Mouse (Mus musculus) intestine, postnatal 0 days (tissue): ENCODE measurements around the gene Slc9c1. TPM values are rescaled to one million over a fixed set of nuclear protein-coding genes. Genes with fewer than 3 reads are reported as not detected.
"Not testable (repeated sequence)": the region's sequence is repeated elsewhere in the genome, so short reads cannot be mapped to it uniquely, and the experiment has no call there.

ENCODE experiments used
- ATAC-seq: fragments of 200-750 bp; cut with Nextera tagmentation; 2 replicates; pipeline ENCODE4 v1.8.0; 2017; ENCODE audit warnings: mild to moderate bottlenecking, moderate TSS enrichment, moderate library complexity
- H3K27ac ChIP-seq: fragments of 300-500 bp; sonication (generic); 2 replicates; pipeline ENCODE4 v1.5.1; 2014; ENCODE audit warnings: mild to moderate bottlenecking, low read depth, low read length, moderate library complexity
- H3K27me3 ChIP-seq: fragments of 300-500 bp; sonication (generic); replicated peaks from 2 replicates; pipeline ENCODE4 v1.6.1; 2014; ENCODE audit warnings: low read length, mixed read lengths; ENCODE audit not compliant: control insufficient read depth, insufficient read depth
- H3K36me3 ChIP-seq: fragments of 300-500 bp; sonication (generic); 2 replicates; pipeline ENCODE4 v1.6.1; 2014; ENCODE audit warnings: mild to moderate bottlenecking, moderate library complexity; ENCODE audit not compliant: control insufficient read depth, insufficient read depth
- H3K4me1 ChIP-seq: fragments of 300-500 bp; sonication (generic); replicated peaks from 2 replicates; pipeline ENCODE4 v1.6.1; 2014; ENCODE audit warnings: antibody characterized with exemption, low read length, mixed read lengths; ENCODE audit not compliant: control insufficient read depth, insufficient read depth
- H3K4me2 ChIP-seq: fragments of 300-500 bp; sonication (generic); replicated peaks from 2 replicates; pipeline ENCODE4 v1.6.1; 2014; ENCODE audit warnings: low read depth, mild to moderate bottlenecking, moderate library complexity
- H3K4me3 ChIP-seq: fragments of 300-500 bp; sonication (generic); 2 replicates; pipeline ENCODE4 v1.5.1; 2014; ENCODE audit warnings: low read depth, low read length
- H3K9ac ChIP-seq: fragments of 300-500 bp; sonication (generic); 2 replicates; pipeline ENCODE4 v1.6.1; 2014; ENCODE audit warnings: mild to moderate bottlenecking, low read depth, low read length
- H3K9me3 ChIP-seq: fragments of 300-500 bp; sonication (generic); 2 replicates; pipeline ENCODE4 v1.6.1; 2016; ENCODE audit warnings: mixed run types; ENCODE audit not compliant: control insufficient read depth
- CTCF ChIP-seq: sonication (generic); IDR thresholded peaks from 2 replicates; pipeline ENCODE4 v1.5.1; 2016; ENCODE audit warnings: low read depth, mild to moderate bottlenecking, control low read depth, antibody characterized with exemption, moderate library complexity
- WGBS: fragments of 180-500 bp; shearing (Covaris S2); extraction: QIAGEN DNeasy Blood & Tissue Kit; methylation state at CpG from one replicate; pipeline ENCODE4 v1.1.7; 2014; 5-methylcytosine and 5-hydroxymethylcytosine counted together
- polyA plus RNA-seq: library from polyadenylated mRNA; unstranded; fragments of >200 nt; fragmentation: Nextera tagmentation; extraction: Ambion mirVana; gene quantifications from 2 replicates; pipeline ENCODE4 v1.2.1, GENCODE M21; 2015

The Slc9c1 gene
- not detected in 2 replicates for polyA plus RNA-seq

DNA sequence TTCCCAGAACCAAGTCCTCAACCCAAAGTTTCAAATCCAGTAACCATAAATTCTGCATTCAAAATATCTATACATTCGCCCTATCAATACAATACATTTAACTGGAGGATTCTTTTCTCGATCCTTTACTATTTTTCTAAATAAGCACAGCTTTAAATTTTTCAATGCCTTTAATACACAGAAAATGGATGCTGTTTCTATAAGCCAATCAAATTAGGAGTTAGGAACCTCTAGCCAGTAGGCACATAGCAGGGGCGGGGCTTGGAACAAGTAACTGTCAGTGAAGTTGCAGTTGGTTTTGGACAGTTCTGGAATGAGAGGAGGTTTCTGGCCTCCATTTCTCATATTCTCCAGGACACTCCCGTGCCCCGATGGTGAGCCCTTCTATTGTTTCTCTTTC, at the start of gene Slc9c1:
Gene Slc9c1 (plus strand): TSS at position 301 of the 400 bp plus-strand sequence.
- Histone ChIP-seq H3K27ac (no peak within 1 kb of the TSS), H3K4me3 (no peak within 1 kb of the TSS), H3K4me1 (0 out of 2 replicates have a peak, but pooled peaks cover 3% of the 10 kb centered on the region), H3K36me3 (no peaks in the 10 kb centered on the region), H3K9me3 (no peaks in the 10 kb centered on the region), H3K27me3 (no peaks in the 10 kb centered on the region), H3K4me2 (no peak within 1 kb of the TSS), H3K9ac (no peak within 1 kb of the TSS)
- ATAC-seq: no peak
- 93% methylated on average over 5 of the region's 5 CpGs for WGBS
- TF ChIP-seq CTCF: no peak

DNA sequence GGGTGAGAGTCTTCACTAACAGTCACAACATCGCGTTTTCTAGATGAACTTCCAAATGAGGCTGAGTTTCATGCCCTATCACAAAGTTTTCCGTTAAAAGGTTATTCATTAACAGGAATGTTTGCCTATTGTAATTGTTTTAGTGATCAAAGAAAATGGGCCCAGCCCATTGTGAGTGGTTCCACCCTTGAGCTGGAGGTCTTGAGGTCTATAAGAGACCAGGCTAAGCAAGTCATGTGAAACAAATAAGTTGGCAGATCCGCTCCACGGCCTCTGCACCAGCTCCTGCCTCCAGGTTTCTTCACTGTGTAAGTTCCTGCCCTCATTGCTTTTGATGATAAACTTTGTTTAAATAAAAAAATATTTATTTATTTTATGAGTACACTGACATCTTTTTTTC, 42.2 kb upstream of the Slc9c1 start, which contains the start of gene Gm609:
Gene Gm609 (minus strand): TSS at position 43 of the 400 bp plus-strand sequence.
- Histone ChIP-seq H3K4me3 (no peak within 1 kb of the TSS), H3K9ac (no peak within 1 kb of the TSS), H3K4me1 (no peaks in the 10 kb centered on the region), H3K27me3 (no peaks in the 10 kb centered on the region), H3K4me2 (peak within 1 kb of the TSS; percentile 41), H3K9me3 (no peaks in the 10 kb centered on the region), H3K36me3 (no peaks in the 10 kb centered on the region), H3K27ac (no peak within 1 kb of the TSS)
- 40% methylated on average over 5 of the region's 5 CpGs for WGBS
- TF ChIP-seq CTCF: no peak
- ATAC-seq: peak; percentile 51

DNA sequence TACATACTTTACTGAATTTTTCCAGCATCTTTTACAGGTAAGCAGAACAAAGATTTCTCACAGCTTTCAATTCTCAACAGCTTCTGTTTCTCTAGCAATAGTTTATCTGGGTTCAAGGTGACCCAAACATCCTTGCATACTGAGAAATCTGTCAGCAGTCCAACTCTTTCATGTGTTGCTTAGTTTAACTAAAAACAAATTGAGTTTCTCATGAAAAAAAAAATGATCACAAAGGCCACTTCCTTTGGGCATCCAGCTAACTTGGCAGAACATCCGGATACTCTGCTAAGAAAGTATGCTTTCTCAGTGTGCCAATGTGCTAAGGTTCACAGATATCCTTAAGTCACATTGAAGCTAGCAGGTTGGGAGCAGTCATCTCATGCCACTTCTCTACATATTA, 39.8 kb upstream of the Slc9c1 start:
- Histone ChIP-seq H3K9ac (no peak overlapping the region), H3K4me2 (no peak overlapping the region), H3K27ac (no peak overlapping the region), H3K36me3 (no peaks in the 10 kb centered on the region), H3K4me1 (no peaks in the 10 kb centered on the region), H3K4me3 (no peak overlapping the region), H3K9me3 (no peaks in the 10 kb centered on the region), H3K27me3 (no peaks in the 10 kb centered on the region)
- WGBS: 74% methylated on average over 1 of the region's 1 CpGs
- no peak for TF ChIP-seq CTCF
- ATAC-seq: no peak

DNA sequence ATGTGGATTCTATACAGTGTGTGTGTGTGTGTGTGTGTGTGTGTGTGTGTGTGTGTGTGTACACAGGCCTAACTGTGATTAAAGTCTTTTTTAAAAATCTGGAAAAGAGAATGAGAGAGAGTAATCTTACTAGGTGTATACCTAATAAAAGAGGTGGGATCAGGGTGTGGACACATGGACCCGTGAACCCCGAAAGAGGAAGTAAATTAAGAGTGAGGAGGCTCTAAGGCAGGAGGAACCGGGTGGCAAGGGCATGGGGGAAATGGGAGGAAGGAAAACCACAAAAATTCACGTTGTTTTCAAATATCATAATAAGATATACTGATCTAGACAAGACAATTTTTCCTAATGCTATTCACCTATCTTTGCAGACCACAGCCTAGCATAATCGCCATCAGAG, 9.6 kb upstream of the Slc9c1 start:
- Histone ChIP-seq H3K9me3 (no peaks in the 10 kb centered on the region), H3K4me3 (no peak overlapping the region), H3K27ac (no peak overlapping the region), H3K27me3 (no peaks in the 10 kb centered on the region), H3K9ac (no peak overlapping the region), H3K4me1 (0 out of 2 replicates have a peak, but pooled peaks cover 2% of the 10 kb centered on the region), H3K4me2 (no peak overlapping the region), H3K36me3 (0 out of 2 replicates have a peak, but pooled peaks cover 2% of the 10 kb centered on the region)
- TF ChIP-seq CTCF: no peak
- ATAC-seq: peak; percentile 64
- WGBS: 43% methylated on average over 5 of the region's 5 CpGs

DNA sequence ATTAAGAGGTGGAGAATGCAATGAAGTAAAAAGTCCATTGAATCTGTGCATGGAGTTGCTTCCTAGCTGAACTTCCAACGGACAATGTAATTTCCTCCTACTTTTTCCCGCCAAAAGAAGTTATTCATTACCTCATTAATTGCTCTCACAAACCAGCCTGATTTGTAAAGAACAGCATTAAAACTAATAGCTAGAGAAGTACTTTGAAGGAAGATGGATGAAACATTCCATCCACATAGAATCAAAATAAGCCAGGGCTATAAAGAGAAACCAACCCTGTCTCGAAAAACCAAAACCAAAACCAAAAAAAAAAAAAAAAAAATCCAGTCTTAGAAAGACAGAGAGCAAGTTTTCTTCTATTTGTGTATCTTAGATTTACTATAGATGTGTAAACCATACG, 3.2 kb upstream of the Slc9c1 start, which contains the start of gene Gm17783:
Gene Gm17783 (minus strand): TSS at position 101 of the 400 bp plus-strand sequence.
- Histone ChIP-seq H3K4me3 (no peak within 1 kb of the TSS), H3K9me3 (no peaks in the 10 kb centered on the region), H3K4me1 (no peaks in the 10 kb centered on the region), H3K9ac (no peak within 1 kb of the TSS), H3K27me3 (no peaks in the 10 kb centered on the region), H3K27ac (no peak within 1 kb of the TSS), H3K4me2 (peak within 1 kb of the TSS; percentile 39), H3K36me3 (no peaks in the 10 kb centered on the region)
- no peak for TF ChIP-seq CTCF
- WGBS: 56% methylated on average over 4 of the region's 4 CpGs
- ATAC-seq: no peak

DNA sequence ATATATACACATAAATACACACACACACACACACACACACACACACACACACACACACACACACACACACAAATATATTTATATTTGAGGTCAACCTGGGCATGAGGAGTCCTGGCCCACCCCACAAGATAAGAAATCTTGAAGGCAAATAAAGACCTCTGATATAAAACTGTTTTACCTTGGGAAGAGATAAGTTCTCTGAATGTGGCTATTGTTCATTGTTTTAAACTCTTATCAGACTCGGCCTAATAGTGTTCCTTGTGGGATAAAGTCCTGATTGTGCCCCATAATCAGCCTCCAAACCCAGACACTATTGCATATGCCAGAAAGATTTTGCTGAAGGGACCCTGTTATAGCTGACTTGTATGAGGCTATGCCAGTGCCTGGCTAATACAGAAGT, 3.2 kb downstream of the Slc9c1 start:
- not testable (repeated sequence) for H3K36me3 ChIP-seq, H3K4me1 ChIP-seq, H3K27me3 ChIP-seq, H3K9me3 ChIP-seq, H3K9ac ChIP-seq, H3K27ac ChIP-seq, H3K4me2 ChIP-seq, H3K4me3 ChIP-seq
- ATAC-seq: peak; percentile 77
- WGBS: 49% methylated on average over 1 of the region's 1 CpGs

DNA sequence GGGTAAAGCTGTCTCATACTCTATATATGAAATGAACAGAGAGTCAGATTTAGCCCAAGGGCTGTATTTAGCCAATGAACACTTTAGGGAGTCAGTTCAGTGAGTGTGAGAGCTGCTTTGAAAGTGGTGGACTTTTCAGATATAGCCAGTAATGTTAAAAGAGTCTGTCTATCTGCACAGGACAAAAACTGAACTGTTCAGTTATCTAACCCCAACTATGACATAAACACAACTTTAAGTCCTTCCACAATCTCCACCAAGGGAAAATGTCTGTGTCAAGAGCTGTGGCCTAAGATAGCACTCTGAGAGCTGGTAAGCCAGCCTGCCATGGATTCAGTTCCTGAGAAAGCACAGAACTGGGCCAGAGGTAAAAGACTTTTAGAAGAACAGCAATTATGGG, 7.0 kb downstream of the Slc9c1 start:
- H3K36me3 ChIP-seq: no peaks in the 10 kb centered on the region
- 0 out of 2 replicates have a peak, but pooled peaks cover 3% of the 10 kb centered on the region for H3K4me1 ChIP-seq
- ATAC-seq: no peak
- no peak overlapping the region for H3K4me2 ChIP-seq
- no peaks in the 10 kb centered on the region for H3K27me3 ChIP-seq
- no peak overlapping the region for H3K4me3 ChIP-seq
- no peaks in the 10 kb centered on the region for H3K9me3 ChIP-seq
- H3K27ac ChIP-seq: no peak overlapping the region
- no peak for TF ChIP-seq CTCF
- H3K9ac ChIP-seq: no peak overlapping the region
